Mouse (Mus musculus): Measurements from ENCODE around the gene Snap23.

Snap23 gene

DNA sequence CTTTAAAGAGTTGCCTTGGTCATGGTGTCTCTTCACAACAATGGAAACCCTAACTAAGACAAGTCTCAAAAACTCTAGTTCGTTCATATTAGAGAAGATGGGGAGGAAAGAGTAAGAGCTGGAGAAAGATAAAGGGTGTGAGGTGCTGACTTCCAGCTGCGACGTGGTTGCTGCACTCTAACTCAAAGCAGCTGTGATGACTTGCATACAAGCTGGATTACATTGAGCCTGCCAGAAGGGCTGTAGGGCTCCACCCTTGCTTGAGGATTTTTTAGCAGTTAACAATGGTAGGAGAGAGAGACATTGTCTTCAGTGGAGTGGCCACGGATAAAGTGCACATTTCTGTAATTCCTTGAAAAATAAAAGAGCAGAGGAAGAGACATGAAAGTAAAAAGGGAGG, 79.3 kb downstream of the Snap23 start:
- DNase-seq (ENCODE audit: extremely low spot score, low read depth, low spot score): no peak
